Mouse (Mus musculus): ENCODE data around the gene Eya3.
"Not testable (repeated sequence)": the region's sequence is repeated elsewhere in the genome, so short reads cannot be mapped to it uniquely, and the experiment has no call there.

Gene Eya3

DNA sequence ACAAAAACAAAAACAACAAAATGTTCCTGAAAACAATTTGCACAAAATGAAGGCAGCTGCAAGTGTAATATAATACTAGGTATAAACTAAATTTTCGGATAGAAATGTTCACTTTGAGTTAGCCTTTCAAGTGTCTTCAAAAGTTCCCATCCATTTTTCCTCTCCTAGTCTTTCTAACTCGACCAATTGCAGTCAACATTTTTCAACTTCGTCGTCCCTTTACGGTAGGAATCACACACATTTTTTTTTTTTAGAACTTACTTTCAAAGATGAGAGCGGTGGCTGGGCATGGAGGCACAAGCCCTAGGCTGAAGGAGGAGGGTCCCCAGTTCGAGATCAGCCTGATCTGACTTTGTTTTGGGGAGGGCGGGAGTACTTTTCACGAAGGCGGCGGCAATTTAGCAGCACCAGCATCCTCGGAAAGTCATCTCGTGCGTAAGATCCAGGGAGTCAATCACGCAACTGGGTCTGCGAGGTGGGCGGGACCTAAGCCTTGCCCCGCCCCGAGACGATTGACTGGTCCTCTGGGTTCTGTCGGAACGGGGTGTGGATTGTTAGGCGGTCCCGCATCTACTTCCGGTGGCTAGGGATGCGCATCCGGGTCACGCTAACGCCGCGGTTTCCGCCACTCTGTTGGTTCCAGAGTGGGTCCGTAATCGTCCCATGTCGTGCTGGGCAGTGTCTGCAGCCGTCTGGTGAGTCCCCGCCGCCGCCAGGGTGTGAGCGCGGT is at the start of gene Eya3:
Gene Eya3 (plus strand): TSS at position 527 of the 730 bp plus-strand sequence.
- DNase-seq (ENCODE audit: low spot score): peak; percentile 99

DNA sequence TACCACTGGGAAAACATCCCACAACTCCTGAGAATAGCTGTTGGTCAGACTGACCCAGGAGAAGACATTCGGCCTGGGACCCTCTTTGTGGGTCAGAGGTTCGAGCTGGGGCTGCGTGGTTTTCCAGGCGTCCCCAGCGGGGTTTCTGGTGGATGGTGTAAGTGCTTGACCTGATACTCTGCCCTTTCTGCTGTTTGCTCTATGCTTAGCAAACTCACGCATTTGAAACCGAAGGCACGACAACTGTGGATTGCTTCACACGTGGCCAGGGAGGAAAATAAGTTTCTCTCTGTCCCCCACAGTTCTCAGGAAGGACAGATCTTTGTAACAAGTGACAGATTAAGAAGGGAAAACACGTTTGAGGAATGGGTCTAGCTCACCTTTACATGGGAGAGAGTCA is 48.1 kb upstream of the Eya3 start:
- no peak for DNase-seq (ENCODE audit: low spot score)

DNA sequence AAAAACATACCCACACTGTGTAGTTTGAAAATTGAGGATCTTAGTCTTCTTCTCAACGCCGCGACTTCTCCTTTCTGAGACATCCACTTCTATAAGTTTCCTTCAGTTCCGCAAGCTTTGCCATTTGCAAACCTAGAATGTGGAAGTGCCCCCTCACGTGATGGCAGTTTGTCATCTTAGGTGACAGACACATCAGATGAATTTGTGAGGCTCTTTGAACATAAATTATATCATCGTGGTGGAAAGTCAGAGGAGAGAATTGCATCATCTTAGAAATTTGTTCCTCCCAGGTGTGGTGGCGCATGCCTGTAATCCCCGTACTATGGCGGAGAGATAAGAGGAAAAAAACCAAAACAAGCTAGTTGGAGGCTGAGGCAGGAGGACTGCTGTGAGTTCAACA is 45.8 kb upstream of the Eya3 start:
- DNase-seq (ENCODE audit: low spot score): no peak

DNA sequence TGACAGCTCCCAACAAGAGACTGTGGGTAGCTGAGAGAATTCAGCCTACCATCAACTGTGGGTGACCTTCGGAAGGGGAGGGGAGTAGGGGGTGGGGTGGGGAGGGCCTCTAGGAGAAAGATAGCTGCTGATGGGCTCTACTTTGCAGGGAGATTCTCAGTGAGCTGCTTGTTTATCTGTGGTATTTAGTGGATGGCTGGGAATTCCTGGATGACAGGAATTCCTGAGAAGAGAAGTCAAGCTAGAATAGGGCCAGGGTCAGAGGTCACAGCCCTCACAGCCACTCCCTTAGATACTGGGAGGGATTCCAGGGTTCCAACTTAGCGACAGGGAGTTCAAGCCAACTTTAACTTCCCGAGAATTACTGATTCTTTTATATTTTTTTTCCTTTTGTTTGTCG is 44.6 kb upstream of the Eya3 start:
- DNase-seq (ENCODE audit: low spot score): peak; percentile 49

DNA sequence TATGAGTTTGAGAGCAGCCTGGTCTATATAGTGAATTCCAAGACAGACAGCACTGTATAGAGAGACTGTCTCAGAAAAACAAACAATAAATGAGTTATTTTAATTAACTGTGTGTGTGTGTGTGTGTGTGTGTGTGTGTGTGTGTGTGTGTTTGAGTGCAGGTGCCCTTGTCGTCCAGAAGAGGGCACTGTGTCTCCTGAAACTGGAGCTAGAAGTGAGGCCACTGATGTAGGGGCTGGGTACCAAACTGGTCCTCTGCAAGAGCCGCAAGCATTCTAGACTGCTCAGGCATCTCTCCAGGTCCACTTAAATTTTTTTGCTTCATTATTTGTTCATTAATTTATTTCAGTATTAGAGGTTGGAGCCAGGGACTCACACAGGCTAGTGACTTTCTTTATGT is 39.9 kb upstream of the Eya3 start:
- DNase-seq (ENCODE audit: low spot score): no peak

DNA sequence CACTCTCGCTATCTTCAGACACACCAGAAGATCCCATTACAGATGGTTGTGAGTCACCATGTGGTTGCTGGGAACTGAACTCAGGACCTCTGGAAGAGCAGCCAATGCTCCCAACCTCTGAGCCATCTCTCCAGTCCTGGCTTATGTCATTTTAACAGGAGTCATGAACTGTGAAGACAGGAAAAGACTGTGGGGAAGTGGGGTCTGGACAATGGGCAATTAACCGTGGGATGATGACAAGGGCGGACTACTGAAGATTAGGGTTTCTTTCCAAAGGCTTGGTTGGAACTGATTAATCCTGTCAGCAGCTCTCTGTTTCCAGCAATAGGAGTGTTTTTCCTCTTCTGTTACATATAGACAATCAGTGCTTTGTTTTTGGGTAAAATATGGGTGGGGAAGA is 39.0 kb upstream of the Eya3 start:
- DNase-seq (ENCODE audit: low spot score): no peak

DNA sequence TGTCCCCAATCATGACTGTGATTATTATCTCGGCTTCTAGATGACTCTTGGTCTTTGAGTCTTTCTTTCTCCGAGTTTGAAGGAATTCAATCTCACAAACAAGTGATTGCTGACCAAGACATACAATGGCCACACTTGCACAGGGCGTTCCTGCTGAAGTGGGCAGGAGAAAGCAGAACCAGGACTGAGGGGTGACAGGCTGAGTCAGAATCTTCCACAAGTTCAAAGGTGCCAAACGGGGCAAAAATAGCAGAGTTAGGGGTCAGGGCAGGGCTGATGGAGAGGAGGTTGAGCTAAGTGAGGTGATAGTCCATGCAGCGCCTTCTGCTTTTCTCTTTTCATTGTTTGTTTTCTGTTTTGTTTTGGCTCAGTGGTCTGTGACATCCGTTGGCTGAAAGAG is 38.3 kb upstream of the Eya3 start:
- DNase-seq (ENCODE audit: low spot score): no peak

DNA sequence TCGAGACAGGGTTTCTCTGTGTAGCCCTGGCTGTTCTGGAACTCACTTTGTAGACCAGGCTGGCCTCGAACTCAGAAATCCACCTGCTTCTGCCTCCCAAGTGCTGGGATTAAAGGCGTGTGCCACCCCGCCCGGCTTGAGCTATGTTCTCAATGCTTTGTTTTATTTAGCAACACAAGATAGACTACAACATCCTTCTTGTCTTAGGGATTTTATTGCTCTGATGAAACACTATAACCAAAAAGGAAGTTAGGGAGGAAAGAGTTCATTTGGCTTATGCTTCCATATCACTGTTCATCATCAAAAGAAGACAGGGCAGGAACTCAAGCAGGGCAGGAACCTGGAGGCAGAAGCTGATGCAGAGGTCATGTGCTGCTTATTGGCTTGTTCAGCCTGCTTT is 37.5 kb upstream of the Eya3 start:
- not testable (repeated sequence) for DNase-seq (ENCODE audit: low spot score)

DNA sequence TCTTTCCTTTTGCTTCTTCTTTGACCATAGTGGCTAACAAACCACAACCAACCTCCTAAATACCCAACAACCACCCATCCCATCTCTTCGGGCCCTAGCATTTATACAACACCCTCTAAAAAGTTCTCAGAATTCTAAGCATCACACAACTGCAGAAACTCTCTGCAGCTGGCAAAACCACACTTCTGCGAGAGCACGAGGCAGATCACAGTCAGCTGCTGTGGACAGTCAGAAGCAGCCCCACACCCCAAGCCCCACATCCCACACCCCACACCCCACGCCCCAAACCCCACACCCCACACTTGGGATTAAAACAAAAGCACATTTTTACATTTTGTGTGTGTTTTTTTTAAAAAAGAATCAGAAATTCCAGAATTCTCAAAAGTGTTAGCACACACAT is 35.3 kb upstream of the Eya3 start:
- no peak for DNase-seq (ENCODE audit: low spot score)

DNA sequence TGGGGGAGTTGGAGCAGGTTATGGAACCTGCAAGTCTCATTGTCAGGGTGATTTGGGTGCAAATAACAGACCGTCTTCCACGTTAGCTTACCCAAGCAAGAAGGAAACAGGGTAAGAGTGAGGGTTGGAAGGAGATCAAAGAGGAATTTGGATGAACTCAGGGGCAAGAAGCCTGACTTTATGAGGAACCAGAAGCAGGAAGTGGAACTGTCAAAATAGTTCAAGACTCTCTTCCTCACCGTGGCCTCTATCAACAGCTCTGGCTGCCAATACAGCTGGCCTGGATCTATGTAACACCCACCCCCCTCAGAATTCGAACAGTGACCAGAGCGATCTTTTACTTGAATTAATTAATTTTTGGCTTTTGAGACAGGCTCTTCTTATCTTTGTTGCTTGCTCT is 33.0 kb upstream of the Eya3 start:
- no peak for DNase-seq (ENCODE audit: low spot score)

DNA sequence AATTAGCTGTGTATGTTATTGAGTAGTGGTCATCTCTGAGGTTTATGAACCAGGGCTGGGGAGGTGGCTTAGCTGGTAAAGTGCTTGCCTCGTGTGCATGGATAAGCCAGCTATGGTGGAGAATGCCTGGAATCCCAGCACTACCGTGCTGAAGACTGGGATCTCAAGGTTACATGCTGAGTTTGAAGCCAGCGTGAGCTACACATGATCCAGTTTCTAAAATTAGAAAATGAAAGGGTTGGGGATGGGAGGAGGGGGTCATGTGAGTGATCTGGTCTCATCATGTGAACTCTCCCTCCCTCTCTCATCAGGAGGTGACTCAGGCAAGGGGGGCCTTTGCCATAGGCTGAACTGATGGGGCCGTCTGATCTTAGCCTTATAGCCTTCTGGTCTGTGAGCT is 30.6 kb upstream of the Eya3 start:
- no peak for DNase-seq (ENCODE audit: low spot score)

DNA sequence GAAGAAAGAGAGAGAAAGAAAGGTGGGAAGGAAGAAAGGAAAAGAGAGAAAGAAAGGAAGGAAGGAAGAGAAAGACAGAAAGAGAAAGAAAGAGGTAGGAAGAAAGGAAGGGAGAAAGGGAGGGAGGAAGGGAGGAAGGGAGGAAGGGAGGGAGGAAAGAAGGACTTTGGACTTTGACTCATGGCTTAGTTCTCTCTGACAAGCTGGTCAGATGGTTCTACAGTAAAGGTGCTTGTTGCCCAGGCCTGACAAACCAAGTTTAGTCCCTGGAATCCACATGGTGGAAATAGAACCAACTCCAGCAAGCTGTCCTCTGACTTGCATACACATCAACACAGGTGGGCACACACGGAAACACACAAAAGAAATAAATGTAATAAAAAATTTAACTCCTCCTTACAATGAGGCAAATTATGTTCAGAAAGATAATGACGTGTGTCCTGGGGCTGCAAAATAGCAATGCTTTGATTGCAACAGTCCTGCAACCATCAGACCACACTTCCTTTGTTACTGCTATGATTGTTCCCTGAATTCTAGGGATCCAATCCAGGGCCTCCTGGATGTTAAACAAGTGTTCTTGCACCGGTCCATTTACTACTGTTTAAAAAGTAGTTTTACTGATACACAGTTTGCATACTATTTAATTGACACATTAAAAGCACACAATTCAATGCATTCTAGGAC is 28.3 kb upstream of the Eya3 start:
- DNase-seq (ENCODE audit: low spot score): no peak

DNA sequence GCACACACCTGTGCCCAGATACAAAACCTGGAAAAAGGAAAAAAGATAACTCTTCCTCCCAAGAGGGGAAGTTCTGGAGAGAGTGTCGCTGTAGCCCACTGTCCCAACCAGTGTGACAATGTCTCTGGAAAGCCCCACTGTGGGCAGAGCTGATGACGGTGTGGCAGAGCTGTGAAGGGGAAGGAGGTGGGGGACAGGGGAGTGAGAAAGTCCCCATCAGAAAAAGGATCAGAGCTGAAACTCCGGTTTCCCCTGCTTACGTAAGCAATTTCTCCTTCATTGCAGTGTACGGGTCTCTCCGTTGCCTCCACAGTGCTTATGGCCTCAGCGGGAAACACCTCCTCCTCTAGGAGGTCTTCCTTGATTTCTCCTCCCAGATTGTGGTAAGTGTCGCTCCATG is 27.5 kb upstream of the Eya3 start:
- no peak for DNase-seq (ENCODE audit: low spot score)

DNA sequence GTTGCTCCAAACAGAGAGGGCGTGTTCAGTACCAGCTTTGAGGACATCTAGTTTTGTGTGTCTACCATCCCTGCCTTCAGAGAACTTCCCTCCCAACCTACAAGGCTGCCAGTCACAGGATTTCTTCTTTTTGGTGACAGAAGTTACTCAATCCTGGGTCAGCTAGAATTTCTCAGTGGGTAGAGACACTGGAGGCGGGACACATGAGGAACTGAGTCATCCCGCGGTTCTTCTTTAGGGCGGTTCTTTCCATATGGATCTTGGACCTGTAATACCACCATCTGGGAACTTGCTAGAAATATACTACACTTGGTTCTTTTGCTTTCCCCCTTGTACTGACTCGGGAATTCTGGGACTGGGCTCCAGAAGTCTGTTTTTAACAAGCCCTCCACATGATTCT is 20.9 kb upstream of the Eya3 start:
- DNase-seq (ENCODE audit: low spot score): no peak

DNA sequence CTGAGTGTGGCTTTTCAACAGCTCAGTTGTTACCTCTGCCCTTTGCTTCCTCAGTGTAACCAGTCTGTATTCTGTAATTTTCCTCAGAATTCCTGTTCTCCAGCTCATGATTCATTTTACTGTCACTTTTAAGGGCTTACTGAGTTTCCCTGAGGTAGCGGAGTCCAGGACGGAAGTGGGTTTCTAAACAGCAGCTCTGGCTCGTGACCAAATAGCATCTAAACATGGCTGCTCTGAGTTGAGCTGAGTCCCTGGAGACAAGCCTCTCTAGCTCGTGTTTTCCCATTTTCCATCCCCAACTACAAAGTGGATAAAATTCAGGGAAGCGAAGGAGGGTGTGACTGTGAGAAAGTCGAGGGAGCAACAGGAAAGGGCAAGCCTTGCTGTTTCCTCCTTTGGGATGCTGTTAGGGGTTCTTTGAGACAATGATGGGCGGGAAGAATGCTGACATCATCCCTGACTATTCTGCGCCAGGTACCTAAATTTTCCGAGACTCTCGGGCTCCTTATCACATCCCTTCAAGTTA is 19.9 kb upstream of the Eya3 start:
- DNase-seq (ENCODE audit: low spot score): no peak

DNA sequence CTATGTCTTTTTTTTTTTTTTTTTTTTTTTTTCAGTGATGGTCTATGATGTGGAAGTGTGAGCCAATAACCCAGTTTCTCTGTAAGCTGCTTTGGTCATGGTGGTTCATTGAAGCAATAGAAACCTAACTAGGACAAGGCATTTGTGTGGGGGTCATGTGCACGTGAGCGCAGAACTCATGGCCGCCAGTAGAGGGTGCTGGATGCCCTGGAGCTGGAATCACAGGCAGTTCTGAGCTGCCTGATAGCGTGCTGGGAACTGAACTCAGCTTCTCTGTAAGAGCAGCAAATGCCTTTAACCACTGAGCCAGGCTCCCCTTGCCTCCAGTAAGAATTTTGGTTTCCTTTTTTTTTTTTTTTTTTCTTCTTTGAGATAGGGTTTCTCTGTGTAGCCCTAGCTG is 18.7 kb upstream of the Eya3 start:
- DNase-seq (ENCODE audit: low spot score): no peak

DNA sequence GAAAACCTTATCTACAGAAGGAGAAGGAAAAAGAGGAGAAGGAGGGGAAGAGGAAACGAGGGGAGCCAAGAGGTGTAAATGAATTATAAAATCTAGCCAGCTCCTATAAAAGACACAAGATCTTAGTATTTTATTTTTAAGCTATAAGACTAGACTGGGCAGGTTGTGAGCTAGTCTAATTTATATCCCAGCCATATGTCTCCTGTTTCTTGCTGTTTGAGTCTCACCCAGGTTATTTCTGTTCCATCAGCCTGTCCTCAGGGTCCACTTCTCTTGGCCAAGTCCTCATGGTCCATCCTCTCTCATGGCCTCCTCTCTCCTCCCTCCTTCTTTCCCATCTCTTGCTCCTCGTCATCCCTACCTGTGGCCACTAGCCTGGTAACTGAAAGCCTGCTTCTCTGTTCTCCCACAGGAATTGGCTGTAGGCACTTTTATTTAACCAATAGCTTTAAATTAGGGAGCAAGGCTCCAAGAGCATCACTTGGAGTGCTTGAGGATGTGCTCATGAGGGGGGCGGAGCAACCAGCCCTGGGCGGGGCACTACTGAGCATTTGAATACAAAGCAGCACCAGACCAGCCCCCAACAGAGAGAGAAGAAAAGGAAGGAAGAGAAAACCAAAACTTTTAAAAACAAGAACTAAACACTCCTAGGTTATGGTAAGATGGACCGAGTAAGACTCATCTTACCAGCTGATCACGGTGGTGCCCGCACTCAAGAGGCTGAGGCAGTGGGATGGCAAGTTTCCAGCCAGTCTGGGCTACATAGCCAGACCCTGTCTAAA is 17.3 kb upstream of the Eya3 start:
- DNase-seq (ENCODE audit: low spot score): no peak

DNA sequence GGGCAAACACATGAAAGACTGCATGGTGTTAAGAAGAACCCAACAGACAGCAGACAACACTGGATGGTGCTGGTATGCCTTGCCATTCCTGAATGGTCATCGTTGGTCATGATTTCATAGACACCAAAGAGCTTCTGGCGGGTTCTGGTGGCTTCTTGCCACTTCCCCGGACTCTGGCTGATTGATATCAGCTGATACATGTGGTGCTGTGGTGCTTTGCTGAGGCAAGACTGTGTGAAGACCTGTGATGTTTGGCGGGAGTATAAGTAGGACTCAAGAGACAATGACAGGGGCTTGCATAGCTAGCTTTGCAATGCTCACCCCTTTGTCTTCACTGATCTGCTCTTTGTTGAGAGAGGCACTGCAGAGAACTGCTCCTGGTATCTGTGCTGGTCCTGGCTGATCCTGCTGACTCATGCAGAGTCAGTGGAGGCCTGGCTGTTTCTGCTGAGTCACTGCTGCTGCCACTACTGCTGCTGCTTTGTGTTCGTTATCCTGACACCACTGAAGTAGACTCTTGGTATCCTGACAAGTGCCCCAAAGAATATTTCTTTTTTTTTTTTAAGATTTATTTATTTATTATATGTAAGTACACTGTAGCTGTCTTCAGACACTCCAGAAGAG is 14.6 kb upstream of the Eya3 start:
- no peak for DNase-seq (ENCODE audit: low spot score)

DNA sequence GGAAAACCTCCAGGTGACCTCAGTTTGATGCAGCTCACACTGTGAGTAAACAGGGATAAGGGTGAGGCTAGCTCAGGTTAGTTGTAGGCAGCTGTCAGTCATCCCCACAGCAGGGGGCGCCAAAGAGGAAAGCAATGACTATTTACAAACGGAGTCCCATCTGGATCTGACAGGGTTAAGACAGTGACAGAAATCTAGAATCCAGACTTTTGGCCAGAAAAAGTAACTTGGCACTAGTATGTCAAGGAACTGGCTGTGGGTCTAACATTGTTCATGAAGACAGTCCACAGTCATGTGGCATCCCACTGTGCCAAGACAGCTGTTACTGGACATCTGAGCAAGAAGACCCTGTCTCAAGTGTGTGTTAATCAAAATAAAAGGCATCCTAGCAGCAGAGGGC is 10.0 kb upstream of the Eya3 start:
- peak; percentile 37 for DNase-seq (ENCODE audit: low spot score)

DNA sequence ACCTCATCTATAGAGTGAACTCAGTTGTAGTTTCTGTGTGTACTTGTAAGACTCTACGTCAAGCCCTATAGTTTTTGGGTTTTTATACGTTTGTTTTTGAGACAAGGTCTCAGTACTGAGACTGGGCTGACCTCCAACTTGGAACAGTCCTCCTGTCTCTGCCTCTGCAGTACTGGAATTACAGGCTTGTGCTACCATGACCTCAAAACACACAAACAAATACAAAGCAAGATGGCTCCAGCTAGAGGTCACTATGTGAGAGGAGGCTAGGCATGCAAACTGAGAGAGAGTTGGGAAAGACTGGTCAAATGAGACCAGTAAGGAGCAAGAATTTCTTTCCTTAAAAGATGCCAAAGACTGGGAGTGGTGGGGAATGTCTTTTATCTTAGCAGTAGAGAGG is 2.8 kb upstream of the Eya3 start:
- no peak for DNase-seq (ENCODE audit: low spot score)

DNA sequence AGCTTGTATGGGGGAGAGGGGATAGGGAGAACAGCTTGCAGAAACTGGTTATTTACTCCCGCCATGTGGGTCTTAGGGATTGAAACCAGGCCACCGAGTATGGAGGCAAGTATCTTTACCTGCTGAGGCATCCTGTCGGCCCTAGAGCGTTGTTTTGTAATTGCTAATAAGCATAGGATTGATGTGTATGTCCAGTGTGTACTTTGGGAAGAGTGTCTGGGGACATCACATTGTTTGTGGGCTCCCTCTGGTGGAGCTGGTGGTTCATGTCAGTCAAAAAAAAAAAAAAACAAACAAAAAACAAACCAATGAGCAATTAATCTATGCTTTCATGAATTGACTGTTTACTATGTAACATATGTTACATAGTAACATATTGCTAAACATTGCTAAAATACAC is 2.2 kb upstream of the Eya3 start:
- DNase-seq (ENCODE audit: low spot score): peak; percentile 54

DNA sequence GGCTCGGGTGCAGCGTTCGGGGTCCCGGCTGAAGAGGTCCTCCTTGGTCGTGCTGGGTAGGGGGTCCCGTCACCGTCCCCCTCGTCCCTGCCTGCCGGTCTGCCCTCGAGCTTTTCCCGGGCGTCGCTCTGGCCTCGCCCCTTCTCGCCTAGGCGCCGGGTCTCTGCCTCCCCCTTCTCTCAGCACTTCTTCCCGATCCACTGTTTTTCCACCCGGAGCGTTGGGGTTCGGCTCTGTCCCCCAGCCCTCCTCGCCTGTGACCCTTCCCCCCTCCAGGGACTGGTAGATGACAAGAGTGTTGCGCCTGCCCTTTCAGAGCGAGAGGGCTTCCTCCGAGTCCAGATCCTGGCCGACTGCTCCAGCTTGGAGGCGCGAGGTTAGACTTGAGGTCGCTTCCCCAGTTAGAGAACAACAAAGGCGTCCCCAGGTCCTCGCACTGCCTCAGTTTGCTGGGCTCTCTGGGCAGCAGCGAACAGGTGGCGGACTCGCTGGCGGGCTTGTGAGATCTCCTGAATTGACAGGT is 465 bp downstream of the Eya3 start:
- DNase-seq (ENCODE audit: low spot score): peak; percentile 40
